Mouse (Mus musculus) cerebellum, postnatal 25 days (tissue): Measurements from ENCODE around the gene Ago3.
A peak's percentile ranks its signal among the peaks of the same experiment; 100 is the strongest.

Source experiments
- DNase-seq, 2 experiments: peaks; one replicate each; pipeline ENCODE4 v3.0.0; 2021; ENCODE audit warnings: mixed read lengths in 2 of 2

The Ago3 gene

DNA sequence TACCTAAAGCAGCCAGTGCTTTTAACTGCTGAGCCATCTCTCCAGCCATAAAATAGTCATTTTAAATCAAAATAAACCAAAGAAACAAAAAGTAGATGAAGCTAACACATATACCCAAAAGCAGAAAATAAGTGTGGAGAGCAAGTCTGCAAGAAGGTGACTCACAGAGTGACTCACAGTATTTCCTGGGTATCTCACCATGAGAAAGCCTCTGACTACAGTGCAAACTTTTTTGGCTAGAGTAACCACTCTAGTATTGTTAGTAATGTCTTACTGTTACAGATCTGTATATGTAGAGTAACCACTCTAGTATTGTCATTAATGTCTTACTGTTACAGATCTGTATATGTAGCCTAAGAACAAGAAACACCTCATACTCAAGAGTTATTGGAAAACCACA lies 13.6 kb downstream of the Ago3 start:
- DNase-seq, result no peak

DNA sequence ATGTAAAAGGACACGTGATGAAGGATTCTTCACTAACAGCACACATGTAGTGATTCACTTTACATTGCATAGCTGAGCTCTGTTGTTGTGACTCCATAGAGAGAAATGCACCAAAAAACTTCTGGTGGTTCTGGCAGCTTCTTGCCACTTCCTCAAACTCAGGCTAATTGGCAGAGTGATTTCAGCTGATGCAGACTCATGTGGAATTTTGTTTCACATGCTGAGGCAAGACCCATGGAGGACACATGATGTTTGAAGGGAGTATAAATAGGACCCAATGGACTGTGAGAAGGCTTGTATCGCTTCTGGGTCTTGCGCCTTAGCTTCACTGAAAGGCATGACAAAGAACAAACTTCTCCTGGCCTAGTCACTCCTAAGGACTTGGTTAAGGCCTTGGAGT lies 16.8 kb downstream of the Ago3 start:
- DNase-seq, result no peak

DNA sequence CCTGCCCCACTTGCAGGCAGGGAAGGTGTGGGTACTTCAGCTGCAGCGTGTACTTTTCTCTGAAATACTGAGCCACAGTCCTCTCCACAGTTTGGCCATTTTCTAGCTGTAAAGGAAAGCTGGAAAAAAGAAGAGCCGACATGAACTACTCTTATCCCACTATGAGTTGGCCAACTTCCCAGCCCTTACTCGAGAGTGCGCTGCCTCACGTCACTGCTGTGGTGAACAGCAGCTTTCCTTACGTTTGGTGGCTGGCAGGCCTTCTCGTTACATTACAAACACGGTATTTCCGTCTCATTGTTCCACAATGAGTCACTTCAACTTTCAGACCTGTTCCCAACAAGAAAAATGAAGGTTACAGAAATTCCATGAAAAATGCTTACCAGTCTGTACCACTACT lies 57.9 kb downstream of the Ago3 start:
- no peak for DNase-seq

DNA sequence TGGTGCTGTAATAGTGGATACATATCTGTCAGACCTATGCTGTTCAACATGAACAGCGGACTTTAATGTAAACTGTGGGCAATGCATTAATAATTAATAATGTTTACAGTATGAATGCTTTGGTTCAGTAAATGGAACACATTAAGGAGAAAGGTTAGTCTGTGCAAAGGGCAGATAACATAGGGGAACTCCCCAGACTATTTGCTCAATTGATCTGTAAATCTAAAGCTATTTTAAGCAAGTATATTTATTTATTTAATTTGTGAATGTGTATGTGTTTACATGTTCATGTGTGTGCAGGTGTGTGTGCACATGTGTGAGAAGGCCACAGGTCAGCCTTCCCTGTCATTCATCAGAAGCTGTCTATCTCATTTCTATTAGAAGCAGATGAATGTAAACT lies 69.3 kb downstream of the Ago3 start:
- no peak for DNase-seq

DNA sequence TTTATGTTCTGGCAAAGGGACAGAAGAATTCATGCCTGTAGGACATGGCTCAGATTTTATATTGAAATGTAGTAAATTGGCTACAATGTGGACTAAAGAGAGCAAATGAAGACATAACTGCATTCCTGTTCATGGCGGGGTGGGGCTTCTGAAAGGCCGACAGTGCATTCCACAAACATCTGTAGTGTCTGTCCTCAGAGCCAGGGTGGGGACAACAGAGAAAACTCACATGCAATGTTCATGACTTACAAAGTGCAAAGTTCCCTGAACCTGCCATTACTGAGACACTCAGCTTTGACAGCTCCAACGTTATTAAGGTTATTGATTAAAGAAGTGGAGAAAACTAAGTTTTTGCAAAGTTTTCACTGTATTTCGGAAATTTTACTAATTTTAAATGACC lies 85.9 kb downstream of the Ago3 start:
- no peak for DNase-seq

DNA sequence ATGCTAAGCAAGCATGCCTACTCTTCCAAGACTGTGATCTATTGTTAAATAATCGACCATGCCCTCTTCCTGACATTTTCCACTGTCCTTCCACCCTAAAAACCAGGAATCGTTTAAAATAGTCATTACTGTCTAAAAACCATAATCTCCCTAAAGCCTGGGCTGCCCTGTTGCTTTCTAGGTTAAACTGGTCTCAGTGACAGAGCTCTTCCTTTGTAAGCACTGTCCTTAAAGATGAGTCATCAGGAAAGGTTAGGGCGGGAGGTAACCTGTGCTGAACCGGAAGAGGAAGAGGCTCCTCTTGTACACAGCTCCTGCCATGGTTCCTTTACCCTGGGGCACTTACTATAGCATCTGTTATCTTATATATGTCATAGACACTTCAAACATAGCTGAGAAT lies 89.9 kb downstream of the Ago3 start:
- DNase-seq, result no peak

DNA sequence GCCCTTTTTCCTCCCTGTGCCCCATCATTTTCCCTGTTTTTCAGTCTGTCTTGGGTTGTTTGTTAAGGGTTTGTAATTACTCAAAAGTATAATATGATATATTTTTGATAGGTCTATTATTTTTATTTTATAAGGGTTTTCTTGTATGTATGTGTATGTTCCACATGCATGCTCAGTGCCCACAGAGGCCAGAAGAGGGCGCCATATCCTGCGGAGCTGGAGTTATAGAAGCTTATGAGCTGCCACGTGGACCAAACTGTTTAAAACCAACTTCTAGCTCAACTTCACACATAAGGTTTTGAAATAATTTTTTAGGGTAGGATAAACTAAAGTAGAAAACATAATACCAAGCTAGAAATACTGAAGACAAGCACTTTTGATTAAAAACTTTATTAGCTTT lies 97.0 kb downstream of the Ago3 start:
- peak in 1 of 2 experiments; percentile 30 for DNase-seq

DNA sequence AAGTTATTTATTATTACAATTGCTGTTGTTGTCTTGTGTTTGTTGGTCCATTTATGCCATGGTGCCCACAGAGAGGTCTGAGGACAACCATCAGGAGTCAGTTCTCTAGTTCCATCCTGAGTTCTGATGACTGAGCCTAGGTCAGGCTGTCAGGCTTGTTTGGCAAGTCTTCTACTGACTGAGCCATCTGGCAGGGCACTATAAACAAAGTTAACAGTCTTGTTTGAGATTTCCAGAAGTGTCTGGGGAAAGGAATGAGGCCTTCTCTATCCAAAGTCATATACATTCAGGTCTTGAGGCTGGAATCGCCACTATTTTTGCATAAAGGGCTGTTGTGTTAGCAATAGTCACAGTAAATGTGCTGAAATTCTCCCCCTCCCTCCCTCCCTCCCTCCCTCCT lies 97.6 kb downstream of the Ago3 start:
- DNase-seq, result no peak

DNA sequence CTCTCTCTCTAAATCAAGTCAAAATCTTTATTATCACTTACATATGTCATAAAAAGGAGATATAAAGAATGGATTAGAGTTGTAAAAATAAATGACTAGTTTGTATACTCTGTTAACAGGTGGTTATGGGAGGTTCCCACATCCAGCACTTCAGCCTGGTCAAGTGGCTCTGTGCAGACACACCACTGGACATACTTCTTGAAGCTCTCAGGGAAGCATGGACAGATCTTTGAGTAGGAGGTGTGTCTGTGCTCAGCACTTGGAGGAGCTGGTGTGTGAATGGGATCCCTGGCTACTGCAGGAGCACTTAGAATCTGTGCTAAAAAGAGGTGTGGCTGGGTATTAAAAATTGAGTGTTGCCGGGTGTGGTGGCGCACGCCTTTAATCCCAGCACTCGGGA lies 99.1 kb downstream of the Ago3 start:
- no peak for DNase-seq

DNA sequence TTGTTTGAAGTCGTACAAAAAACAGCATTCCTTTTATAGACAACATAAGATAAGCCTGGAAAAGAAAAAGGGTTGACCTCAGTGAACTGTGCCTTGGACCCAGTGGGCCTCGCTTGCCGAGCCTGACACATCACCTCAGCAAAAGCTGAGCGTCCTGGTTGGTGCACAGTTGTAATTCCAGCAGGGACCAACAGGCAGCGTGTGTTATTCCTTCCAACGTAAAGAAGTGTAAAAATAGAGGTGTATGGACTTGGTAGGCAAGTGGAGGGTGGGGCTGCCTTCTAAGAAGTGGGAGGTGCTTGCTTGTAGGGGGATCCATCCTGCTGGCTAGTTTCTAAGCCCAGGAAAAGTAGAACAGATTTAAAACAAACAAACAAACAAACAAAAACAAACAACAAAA lies 103.3 kb downstream of the Ago3 start:
- no peak for DNase-seq

DNA sequence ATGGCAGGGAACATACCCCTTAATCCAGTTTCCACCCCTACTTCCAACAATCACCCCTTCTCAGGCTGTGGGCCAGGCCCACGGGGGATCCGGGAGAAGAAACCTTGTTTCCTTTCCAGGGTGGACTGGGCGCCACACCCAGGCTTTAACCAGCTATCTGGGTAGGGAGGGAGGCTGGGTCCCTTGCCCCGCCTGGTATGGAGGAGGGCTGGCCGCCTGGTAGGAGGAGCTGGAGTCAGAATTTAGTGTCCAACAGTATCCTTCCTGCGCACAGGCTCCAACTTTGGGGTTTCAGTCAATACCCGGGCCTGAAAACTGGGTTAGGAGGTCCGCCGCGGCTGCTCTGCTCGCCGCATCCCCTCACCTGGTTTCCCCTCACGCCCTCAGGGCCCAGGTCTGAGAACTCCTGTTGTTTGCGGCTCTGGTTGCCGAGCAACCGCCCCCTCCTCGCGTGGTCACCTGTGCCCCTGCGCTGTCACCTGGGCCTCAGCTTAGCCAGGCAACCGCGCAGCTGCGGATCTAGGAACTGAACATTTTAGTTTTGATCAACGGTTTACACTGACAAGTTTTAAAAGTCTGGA lies 104.0 kb downstream of the Ago3 start, which contains the start of gene Tekt2:
Tekt2 (minus strand) TSS at position 408 of the 581 bp plus-strand sequence.
- DNase-seq, result peak in 1 of 2 experiments; percentile 37

DNA sequence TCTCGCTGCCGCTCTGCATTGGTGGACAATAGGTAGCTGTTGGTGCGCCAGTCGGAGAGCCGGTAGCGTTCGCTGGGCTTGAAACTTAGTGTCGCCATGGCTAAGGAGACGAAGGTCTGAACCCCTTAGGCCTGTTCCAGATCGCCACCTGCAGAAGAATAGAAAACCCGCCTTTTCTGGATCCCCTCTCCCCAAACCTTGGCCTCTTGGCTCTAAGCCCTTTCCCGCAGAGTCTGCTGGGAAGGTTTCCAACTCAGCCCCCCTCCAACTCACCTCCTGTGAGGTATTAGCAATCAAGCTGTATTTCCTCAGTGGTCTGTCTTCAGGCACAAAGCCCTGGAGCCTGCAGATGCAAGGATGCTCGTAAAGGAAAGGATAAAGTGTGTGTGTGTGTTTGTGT lies 104.5 kb downstream of the Ago3 start:
- peak in 1 of 2 experiments; percentile 33 for DNase-seq

DNA sequence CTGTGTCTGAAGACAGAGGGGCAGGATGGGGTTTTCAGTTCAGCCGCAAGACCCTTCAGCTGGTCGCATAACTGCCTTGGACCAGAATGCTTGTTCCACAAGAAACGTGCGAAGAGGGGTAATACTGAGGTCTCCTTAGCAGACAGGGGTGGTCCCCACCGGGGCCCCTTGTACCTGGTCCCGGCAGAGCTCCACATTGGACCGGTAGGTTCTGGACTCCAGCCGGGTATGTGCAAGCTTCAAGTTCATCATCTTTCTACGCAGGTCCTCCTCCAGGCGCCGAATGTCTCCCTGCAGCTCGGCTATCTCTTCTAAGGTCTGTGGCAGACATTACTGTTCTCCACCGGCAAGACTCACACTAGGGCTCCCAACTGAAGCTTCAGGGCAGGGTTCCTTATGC lies 106.7 kb downstream of the Ago3 start:
- no peak for DNase-seq

DNA sequence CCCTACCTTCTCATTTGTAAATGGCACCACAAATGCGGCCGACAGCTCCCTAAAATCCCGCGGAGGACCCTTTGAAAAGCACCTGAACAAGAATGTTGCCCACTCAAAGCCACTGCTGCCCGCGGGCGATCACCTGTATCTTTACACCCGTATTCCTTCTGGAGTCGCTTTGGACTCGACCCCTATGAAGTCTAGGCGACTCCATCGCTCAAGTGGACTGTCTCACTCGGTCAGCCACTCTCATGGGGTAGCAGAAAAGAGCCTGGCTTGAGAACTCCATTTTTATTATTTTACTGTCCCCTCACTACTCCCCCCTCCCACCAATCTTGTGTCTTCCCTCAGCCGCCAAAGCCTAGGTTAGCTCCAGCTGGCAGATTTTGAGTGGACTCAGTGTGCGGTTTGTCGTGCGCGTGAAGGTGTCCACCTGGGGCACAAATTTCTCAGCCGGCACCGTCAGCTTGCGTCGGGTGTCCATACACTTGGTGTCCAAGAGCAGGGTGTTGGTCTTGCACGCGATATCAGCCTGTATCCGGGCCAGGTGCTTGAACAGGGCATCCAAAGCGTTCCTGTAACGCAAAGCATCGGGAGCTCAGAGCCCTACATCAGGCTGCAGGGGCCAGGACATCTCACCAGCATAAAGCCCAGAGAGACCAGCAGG lies 107.4 kb downstream of the Ago3 start:
- DNase-seq, result peak in 1 of 2 experiments; percentile 50

DNA sequence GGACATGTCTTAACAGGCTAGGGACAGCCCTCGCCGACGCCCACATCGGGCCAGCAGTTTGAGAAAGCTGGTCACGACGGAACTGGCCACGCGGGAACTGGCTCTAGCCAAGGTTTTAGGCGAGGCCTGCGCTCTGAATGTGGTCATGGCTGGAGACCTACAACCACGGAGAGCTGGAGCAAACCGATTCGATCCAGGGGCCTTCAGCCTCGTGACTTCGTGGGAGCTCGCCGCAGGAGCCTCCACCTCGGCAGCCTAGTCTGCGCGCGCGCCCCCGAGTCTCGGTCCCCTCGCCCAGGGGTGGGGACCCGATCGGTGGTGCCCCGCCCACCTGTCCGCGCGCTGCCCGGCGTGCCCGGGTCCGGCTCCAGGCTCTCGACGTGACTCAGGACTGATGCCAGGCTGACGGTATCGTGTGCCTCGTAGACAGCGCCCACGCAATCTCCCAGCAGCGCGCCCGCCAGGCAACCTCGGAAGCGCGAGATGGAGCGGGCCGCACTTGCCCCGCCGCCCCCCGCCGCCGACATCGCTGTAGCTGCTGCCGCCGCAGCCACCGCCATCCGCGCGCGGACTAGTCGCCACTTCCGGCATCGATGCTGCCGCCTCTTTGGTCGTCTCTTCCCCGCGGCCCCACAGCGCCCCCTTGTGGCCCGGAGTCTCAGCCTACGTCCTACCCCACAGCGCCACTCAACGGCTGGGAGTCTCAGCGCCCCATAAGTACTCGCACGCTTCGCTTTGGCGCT lies 108.1 kb downstream of the Ago3 start, which contains the start of gene Adprhl2:
Adprhl2 (minus strand) TSS at position 593 of the 743 bp plus-strand sequence.
- DNase-seq, result peak; percentile 100

DNA sequence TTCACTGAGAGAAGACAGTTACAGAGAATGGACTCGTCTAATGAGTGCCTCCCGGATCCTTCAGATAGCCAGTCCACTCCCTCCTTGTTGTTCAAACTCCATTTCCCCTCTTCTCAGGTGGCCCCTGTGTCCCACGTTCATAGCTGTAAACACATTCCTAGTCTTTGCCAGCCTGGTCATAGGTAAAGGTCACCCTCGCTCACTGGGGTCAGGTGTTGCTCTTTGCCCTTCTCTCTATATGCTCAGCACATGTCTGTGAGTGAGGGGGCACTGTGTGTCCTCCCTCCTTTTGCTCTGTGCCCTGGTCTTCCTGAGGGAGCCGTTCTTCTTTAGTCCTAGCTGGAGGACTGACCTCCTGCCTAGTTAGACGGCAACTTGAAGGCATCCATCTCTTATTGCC lies 109.5 kb downstream of the Ago3 start:
- DNase-seq, result no peak

DNA sequence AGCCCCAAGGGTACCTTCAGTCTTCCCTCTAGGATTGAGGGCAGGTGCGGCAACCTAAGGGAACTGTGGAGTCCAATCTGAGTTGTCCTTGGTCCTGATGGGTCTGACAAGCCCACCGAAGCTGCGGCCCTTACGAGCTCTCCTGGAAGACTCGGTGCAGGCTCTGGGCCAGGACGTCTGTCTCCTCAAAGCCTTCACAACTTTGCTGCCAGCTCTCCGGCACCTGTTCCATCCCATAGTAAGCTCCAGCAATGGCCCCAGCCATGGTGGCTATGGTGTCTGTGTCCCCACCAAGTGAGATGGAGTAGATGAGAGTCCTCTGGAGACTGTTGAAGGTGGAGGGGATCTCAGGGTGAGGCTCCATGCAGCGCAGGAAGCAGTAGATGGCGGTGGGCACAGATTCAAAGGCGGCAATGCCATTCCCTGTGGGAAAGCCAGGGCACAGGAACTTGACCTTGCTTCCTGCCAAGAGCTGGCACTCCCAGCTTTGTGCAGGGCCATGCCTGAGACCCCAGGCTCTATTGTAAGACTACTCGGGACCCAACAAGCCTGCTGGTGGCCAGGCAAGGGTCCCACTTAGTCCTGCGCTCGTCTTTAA lies 112.8 kb downstream of the Ago3 start:
- DNase-seq, result peak in 1 of 2 experiments; percentile 42

DNA sequence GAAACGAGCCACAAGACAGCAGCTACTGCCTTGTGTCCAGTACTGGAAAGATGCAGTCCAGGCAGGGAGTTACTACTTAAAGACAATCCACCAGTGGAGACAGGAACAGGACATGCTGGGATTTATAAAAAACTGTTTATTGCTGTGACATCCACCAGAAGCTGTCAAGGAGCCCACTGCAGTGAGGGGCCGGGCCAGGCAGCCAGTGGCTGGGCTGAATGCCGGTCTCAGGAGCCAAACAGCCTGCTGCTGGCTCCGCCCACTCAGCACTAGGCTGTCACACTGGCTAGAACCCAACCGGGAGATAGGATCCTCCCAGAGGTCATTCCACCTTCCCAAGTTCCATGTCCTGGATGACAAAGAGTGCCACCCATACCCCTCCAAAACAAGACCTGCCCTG lies 113.4 kb downstream of the Ago3 start:
- DNase-seq, result peak; percentile 43 to 59

DNA sequence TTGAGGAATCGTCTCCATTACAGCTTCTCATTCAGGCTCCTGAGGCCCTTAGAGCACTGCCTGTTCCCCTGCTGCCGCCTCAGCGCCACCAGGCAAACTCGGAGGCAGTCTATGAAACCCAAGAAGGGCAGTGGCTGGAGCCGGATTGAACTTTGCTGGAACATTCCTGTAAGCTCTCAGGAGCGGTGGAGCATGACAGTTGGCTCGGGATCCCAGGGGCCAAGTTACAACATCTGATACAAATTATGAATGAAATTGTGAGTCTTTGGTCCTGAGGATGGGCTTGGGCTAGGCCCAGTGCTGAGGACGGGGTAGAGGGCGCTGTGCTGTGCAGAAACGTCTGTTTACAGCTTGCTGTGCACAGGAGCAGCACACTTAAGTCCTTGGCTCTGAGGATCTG lies 115.0 kb downstream of the Ago3 start:
- no peak for DNase-seq

DNA sequence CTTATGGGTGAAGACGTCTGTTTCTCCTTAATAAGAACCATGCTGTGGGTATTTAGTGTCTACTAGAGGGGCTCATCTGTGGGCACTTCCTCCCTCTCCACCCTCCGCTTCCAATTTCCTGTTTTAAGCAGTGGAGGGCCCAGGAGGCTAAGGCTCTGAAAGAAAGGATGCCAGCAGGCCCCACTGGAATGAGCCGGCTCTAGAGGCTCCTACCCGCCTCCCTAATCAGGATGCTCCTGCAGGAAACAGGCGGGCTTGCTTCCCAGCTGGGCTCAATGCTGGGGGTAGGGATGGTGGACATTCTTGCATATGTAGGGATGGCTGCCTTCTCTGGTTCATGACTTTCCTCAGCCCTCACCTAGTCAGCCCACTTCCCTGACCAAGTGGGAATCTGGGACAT lies 116.2 kb downstream of the Ago3 start:
- DNase-seq, result no peak

DNA sequence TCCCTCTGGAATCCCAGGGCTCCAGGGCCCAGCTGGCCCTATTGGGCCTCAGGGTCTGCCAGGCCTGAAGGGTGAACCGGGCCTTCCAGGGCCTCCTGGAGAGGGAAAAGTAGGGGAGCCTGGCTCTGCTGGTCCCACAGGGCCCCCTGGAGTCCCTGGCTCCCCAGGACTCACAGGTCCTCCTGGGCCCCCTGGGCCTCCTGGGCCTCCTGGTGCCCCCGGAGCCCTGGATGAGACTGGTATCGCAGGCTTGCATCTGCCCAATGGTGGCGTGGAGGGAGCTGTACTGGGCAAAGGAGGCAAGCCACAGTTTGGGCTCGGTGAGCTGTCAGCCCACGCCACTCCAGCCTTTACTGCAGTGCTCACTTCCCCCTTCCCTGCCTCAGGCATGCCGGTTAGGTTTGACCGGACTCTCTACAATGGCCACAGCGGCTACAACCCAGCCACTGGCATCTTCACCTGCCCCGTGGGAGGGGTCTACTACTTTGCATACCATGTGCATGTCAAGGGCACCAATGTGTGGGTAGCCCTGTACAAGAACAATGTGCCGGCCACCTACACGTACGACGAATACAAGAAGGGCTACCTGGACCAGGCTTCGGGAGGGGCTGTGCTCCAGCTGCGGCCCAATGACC lies 117.7 kb downstream of the Ago3 start:
- DNase-seq, result no peak

DNA sequence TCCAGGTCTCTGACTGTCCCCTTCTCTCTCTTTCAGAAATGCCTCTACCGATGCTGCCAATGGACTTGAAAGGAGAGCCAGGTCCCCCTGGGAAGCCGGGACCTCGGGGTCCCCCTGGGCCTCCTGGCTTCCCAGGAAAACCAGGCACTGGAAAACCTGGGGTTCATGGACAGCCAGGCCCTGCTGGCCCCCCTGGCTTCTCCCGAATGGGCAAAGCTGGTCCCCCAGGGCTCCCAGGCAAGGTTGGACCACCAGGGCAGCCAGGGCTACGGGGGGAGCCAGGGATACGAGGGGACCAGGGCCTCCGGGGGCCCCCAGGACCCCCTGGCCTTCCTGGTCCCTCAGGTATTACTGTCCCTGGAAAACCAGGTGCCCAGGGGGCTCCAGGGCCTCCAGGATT lies 119.0 kb downstream of the Ago3 start:
- DNase-seq, result no peak

DNA sequence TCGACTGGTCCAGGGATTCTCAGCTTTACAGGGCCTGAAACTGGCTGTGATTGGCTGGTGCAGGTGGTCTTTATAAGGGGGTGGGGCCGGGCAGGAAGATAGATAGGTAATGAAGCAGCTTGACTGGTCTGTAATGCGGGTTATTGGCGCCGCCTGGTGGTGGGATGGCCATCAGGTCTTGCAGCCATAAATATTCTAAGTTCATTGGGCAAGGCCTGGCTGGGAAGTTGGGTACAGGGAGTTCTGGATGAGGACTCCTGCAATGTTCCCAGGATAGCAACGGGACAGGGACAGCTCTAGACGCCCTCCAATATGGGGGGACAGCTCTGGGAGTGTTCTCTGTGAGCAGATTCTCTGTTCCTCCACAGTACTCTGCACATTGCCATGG lies 119.4 kb downstream of the Ago3 start:
- peak; percentile 95 to 97 for DNase-seq
